ENCODE assay signal across 31 mouse cellular contexts in genomic region chr12:15111049-15111448, GRCm38 (mm10).
"Had no signal": no experiment of that assay in that cellular context is flagged by ENCODE, and none has a peak within 500 bp of the region (broad histone marks: within the 10 kb centered on the region; RNA-seq: fewer than 3 reads in every experiment).

No protein-coding gene starts in this region.

- H3K36me3 ChIP-seq: heart, embryonic 12.5 days; heart, embryonic 13.5 days; heart, embryonic 15.5 days; hindbrain, embryonic 10.5 days; hindbrain, embryonic 12.5 days; hindbrain, embryonic 13.5 days; hindbrain, embryonic 15.5 days; intestine, embryonic 15.5 days; kidney, embryonic 15.5 days had no signal

- H3K9me3 ChIP-seq: heart, embryonic 12.5 days; heart, embryonic 13.5 days; heart, embryonic 15.5 days; hindbrain, embryonic 10.5 days; hindbrain, embryonic 12.5 days; hindbrain, embryonic 13.5 days; hindbrain, embryonic 15.5 days; intestine, embryonic 15.5 days; kidney, embryonic 15.5 days had no signal

- H3K4me3 ChIP-seq: heart, embryonic 12.5 days; heart, embryonic 13.5 days; heart, embryonic 15.5 days; hindbrain, embryonic 10.5 days; hindbrain, embryonic 12.5 days; hindbrain, embryonic 13.5 days; hindbrain, embryonic 15.5 days; intestine, embryonic 15.5 days; kidney, embryonic 15.5 days; layer of hippocampus, adult 2 months; left cerebral cortex, adult 2 months had no signal

- H3K4me2 ChIP-seq: heart, embryonic 11.5 days; heart, embryonic 12.5 days; heart, embryonic 13.5 days; heart, embryonic 15.5 days; hindbrain, embryonic 12.5 days; hindbrain, embryonic 13.5 days; hindbrain, embryonic 14.5 days; hindbrain, embryonic 15.5 days; intestine, embryonic 15.5 days; kidney, embryonic 15.5 days had no signal

- DNase-seq: heart, postnatal 10 days; heart, postnatal 14 days; heart, postnatal 36 days; heart, postnatal 4 days; kidney, adult 11 months; kidney, adult 18-20 months; kidney, adult 2 months; kidney, adult 8-10 months; kidney, adult 9 months; kidney, postnatal 10 days; kidney, postnatal 14 days; kidney, postnatal 25 days; kidney, postnatal 36 days; kidney, postnatal 4 days; layer of hippocampus, adult 9-11 months; layer of hippocampus, postnatal 36 days had no signal

- H3K4me1 ChIP-seq: heart, embryonic 12.5 days; heart, embryonic 13.5 days; heart, embryonic 15.5 days; hindbrain, embryonic 10.5 days; hindbrain, embryonic 12.5 days; hindbrain, embryonic 13.5 days; hindbrain, embryonic 15.5 days; intestine, embryonic 15.5 days; kidney, embryonic 15.5 days had no signal

- H3K27ac ChIP-seq: heart, embryonic 13.5 days; heart, embryonic 15.5 days; hindbrain, embryonic 10.5 days; hindbrain, embryonic 12.5 days; hindbrain, embryonic 13.5 days; hindbrain, embryonic 14.5 days; hindbrain, embryonic 15.5 days; hindbrain, postnatal 0 days; intestine, embryonic 15.5 days; kidney, embryonic 15.5 days; kidney, postnatal 0 days; layer of hippocampus, adult 2 months; left cerebral cortex, adult 2 months had no signal

- H3K27me3 ChIP-seq: heart, embryonic 12.5 days; heart, embryonic 13.5 days; heart, embryonic 15.5 days; hindbrain, embryonic 12.5 days; hindbrain, embryonic 13.5 days; hindbrain, embryonic 15.5 days; intestine, embryonic 15.5 days; kidney, embryonic 15.5 days had no signal

- H3K9ac ChIP-seq: heart, embryonic 12.5 days; heart, embryonic 13.5 days; heart, embryonic 15.5 days; hindbrain, embryonic 12.5 days; hindbrain, embryonic 13.5 days; hindbrain, embryonic 14.5 days; hindbrain, embryonic 15.5 days; intestine, embryonic 15.5 days; kidney, embryonic 15.5 days had no signal
